Mouse (Mus musculus) CD4-positive naive resting alpha-beta T cell, adult 76 days (primary cell): Measurements from ENCODE around the gene Abca16. TPM values are rescaled to one million over a fixed set of nuclear protein-coding genes. Genes with fewer than 3 reads are reported as not detected.

Experiments
- total RNA-seq: library from RNA; stranded (reverse); gene quantifications from one replicate; pipeline ENCODE4 v1.2.4, GENCODE M21; 2023

Abca16 gene
- not detected for total RNA-seq

DNA sequence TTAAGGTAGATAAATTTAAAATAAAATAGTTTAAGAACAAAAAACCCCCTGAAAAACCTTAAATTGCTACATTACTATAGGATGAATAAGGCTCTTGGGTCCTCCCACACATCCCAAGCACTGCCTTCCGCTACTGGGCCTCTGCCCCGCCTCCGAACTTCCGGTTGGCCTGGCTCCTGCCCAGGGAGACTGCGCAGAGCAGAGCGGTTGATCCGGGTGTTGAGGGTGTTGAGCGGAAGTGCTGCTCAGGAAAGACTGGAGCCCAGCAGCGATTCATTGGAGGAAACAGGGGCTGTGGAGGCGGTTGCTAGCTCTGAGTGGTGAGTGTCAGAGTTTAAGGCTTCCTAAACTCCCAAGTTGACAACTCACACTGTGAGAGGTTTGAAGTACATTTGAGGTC, at the start of gene Abca16:
Gene Abca16, plus strand, starts transcription at position 201 of the 400 bp plus-strand sequence.

Other genes with a start within 250 kb of the Abca16 start
- not detected for gene Anks4b, start 235.8 kb upstream of the Abca16 start, total RNA-seq
- gene Crym, start 207.5 kb upstream of the Abca16 start, total RNA-seq, result not detected
- not detected for gene Abca14, start 205.7 kb upstream of the Abca16 start, total RNA-seq
- not detected for gene Abca15, start 81.0 kb upstream of the Abca16 start, total RNA-seq
- 91.3 TPM for gene Uqcrc2, start 225.5 kb downstream of the Abca16 start, total RNA-seq